Mouse (Mus musculus) embryonic facial prominence, embryonic 13.5 days (tissue): ENCODE results near the gene Dip2c. TPM values are rescaled to one million over a fixed set of nuclear protein-coding genes. Genes with fewer than 3 reads are reported as not detected.

ENCODE experiments used
- ATAC-seq: fragments of 200-750 bp; cut with Nextera tagmentation; 2 replicates; pipeline ENCODE4 v1.8.0; 2017; ENCODE audit warnings: low read depth; ENCODE audit not compliant: insufficient number of reproducible peaks, insufficient read depth, low FRiP score, low TSS enrichment
- H3K27ac ChIP-seq: fragments of 300-500 bp; sonication (generic); 2 replicates; pipeline ENCODE4 v1.5.1; 2015; ENCODE audit warnings: moderate library complexity, mild to moderate bottlenecking, inconsistent platforms
- H3K27me3 ChIP-seq: fragments of 300-500 bp; sonication (generic); 2 replicates; pipeline ENCODE4 v1.6.1; 2015; ENCODE audit warnings: mild to moderate bottlenecking, inconsistent platforms
- H3K36me3 ChIP-seq: fragments of 300-500 bp; sonication (generic); 2 replicates; pipeline ENCODE4 v1.6.1; 2015; ENCODE audit warnings: mild to moderate bottlenecking, inconsistent platforms
- H3K4me1 ChIP-seq: fragments of 300-500 bp; sonication (generic); 2 replicates; pipeline ENCODE4 v1.6.1; 2015; ENCODE audit warnings: inconsistent platforms
- H3K4me2 ChIP-seq: fragments of 300-500 bp; sonication (generic); 2 replicates; pipeline ENCODE4 v1.6.1; 2015; ENCODE audit warnings: moderate library complexity, mild to moderate bottlenecking, inconsistent platforms
- H3K4me3 ChIP-seq: fragments of 300-500 bp; sonication (generic); 2 replicates; pipeline ENCODE4 v1.5.1; 2015; ENCODE audit warnings: mild to moderate bottlenecking, inconsistent platforms
- H3K9ac ChIP-seq: fragments of 300-500 bp; sonication (generic); 2 replicates; pipeline ENCODE4 v1.6.1; 2015; ENCODE audit warnings: mild to moderate bottlenecking, inconsistent platforms
- H3K9me3 ChIP-seq: fragments of 300-500 bp; sonication (generic); 2 replicates; pipeline ENCODE4 v1.6.1; 2016; ENCODE audit warnings: inconsistent platforms
- WGBS: fragments of 180-500 bp; shearing (Covaris S2); methylation state at CpG from one replicate; pipeline ENCODE4 v1.1.7; 2015; ENCODE audit warnings: mixed read lengths; 5-methylcytosine and 5-hydroxymethylcytosine counted together
- polyA plus RNA-seq: library from polyadenylated mRNA; unstranded; fragments of >200 nt; fragmentation: Nextera tagmentation; extraction: Ambion mirVana; gene quantifications from 2 replicates; pipeline ENCODE4 v1.2.1, GENCODE M21; 2015

Gene Dip2c
- polyA plus RNA-seq, 1 experiment from 2014 or later: 5.6 TPM

GRCm38 (mm10) chr13:9706720-9707119 lies 430.4 kb downstream of the Dip2c start:
- 90% methylated on average over 8 of the region's 8 CpGs for WGBS
- H3K27me3 ChIP-seq: no peaks in the 10 kb centered on the region
- H3K4me3 ChIP-seq: no peak overlapping the region
- ATAC-seq: no peak
- no peak overlapping the region for H3K4me2 ChIP-seq
- peaks cover 17% of the 10 kb centered on the region for H3K36me3 ChIP-seq
- H3K9ac ChIP-seq: no peak overlapping the region
- no peak overlapping the region for H3K27ac ChIP-seq
- peaks cover 9% of the 10 kb centered on the region for H3K4me1 ChIP-seq
- no peaks in the 10 kb centered on the region for H3K9me3 ChIP-seq

GRCm38 (mm10) chr13:9708433-9709240 lies 432.3 kb downstream of the Dip2c start:
- H3K4me1 ChIP-seq: peaks cover 9% of the 10 kb centered on the region
- peak overlapping the region; percentile 44 for H3K27ac ChIP-seq
- no peak for ATAC-seq
- no peaks in the 10 kb centered on the region for H3K27me3 ChIP-seq
- no peak overlapping the region for H3K4me2 ChIP-seq
- no peaks in the 10 kb centered on the region for H3K9me3 ChIP-seq
- 53% methylated on average over 7 of the region's 7 CpGs for WGBS
- H3K36me3 ChIP-seq: peaks cover 19% of the 10 kb centered on the region
- peak overlapping the region; percentile 27; the same call in 1 of the 2 replicates for H3K9ac ChIP-seq
- H3K4me3 ChIP-seq: no peak overlapping the region

GRCm38 (mm10) chr13:9712409-9712808 lies 436.1 kb downstream of the Dip2c start:
- Histone ChIP-seq H3K27me3 (no peaks in the 10 kb centered on the region), H3K9ac (no peak overlapping the region), H3K36me3 (peaks cover 22% of the 10 kb centered on the region), H3K4me3 (no peak overlapping the region), H3K27ac (no peak overlapping the region), H3K4me1 (peaks cover 9% of the 10 kb centered on the region), H3K9me3 (no peaks in the 10 kb centered on the region), H3K4me2 (no peak overlapping the region)
- ATAC-seq: no peak
- 87% methylated on average over 1 of the region's 1 CpGs for WGBS

- WGBS: 87% methylated on average over 3 of the region's 3 CpGs
- no peak overlapping the region for H3K4me2 ChIP-seq
- ATAC-seq: no peak
- no peak overlapping the region for H3K4me3 ChIP-seq
- no peaks in the 10 kb centered on the region for H3K27me3 ChIP-seq
- H3K36me3 ChIP-seq: peaks cover 22% of the 10 kb centered on the region
- no peak overlapping the region for H3K9ac ChIP-seq
- H3K4me1 ChIP-seq: peaks cover 9% of the 10 kb centered on the region
- H3K9me3 ChIP-seq: no peaks in the 10 kb centered on the region
- H3K27ac ChIP-seq: no peak overlapping the region
Observed at GRCm38 (mm10) chr13:9712971-9713370, 436.6 kb downstream of the Dip2c start.

- H3K4me1 ChIP-seq: peaks cover 5% of the 10 kb centered on the region
- H3K9me3 ChIP-seq: no peaks in the 10 kb centered on the region
- H3K36me3 ChIP-seq: peaks cover 18% of the 10 kb centered on the region
- ATAC-seq: no peak
- 90% methylated on average over 6 of the region's 6 CpGs for WGBS
- no peak overlapping the region for H3K4me3 ChIP-seq
- no peak overlapping the region for H3K9ac ChIP-seq
- no peak overlapping the region for H3K27ac ChIP-seq
- no peaks in the 10 kb centered on the region for H3K27me3 ChIP-seq
- H3K4me2 ChIP-seq: no peak overlapping the region
Observed at GRCm38 (mm10) chr13:9713462-9714134, 437.3 kb downstream of the Dip2c start.

- H3K9me3 ChIP-seq: no peaks in the 10 kb centered on the region
- H3K9ac ChIP-seq: no peak overlapping the region
- no peak for ATAC-seq
- H3K27me3 ChIP-seq: no peaks in the 10 kb centered on the region
- H3K4me2 ChIP-seq: no peak overlapping the region
- no peaks in the 10 kb centered on the region for H3K4me1 ChIP-seq
- H3K36me3 ChIP-seq: peaks cover 15% of the 10 kb centered on the region
- H3K27ac ChIP-seq: no peak overlapping the region
- WGBS: 89% methylated on average over 1 of the region's 1 CpGs
- no peak overlapping the region for H3K4me3 ChIP-seq
Observed at GRCm38 (mm10) chr13:9715224-9715623, 438.9 kb downstream of the Dip2c start.

Other genes with a start within 250 kb of the Dip2c start
- gene Larp4b, start 182.6 kb upstream of the Dip2c start, polyA plus RNA-seq: 31.0 and 34.2 TPM in 2 replicates